Mouse (Mus musculus) lung, postnatal 0 days (tissue): ENCODE measurements around the gene Ccm2. TPM values are rescaled to one million over a fixed set of nuclear protein-coding genes. Genes with fewer than 3 reads are reported as not detected.

ENCODE experiments used
- ATAC-seq: fragments of 200-750 bp; cut with Nextera tagmentation; 2 replicates; pipeline ENCODE4 v1.8.0; 2017; ENCODE audit warnings: moderate library complexity
- DNase-seq: peaks from one replicate; pipeline ENCODE4 v3.0.0-alpha.2; 2016; ENCODE audit warnings: low spot score
- H3K27ac ChIP-seq: fragments of 300-500 bp; sonication (generic); 2 replicates; pipeline ENCODE4 v1.5.1; 2014; ENCODE audit warnings: antibody characterized with exemption, mild to moderate bottlenecking, low read length, mixed read lengths
- H3K27me3 ChIP-seq: fragments of 300-500 bp; sonication (generic); replicated peaks from 2 replicates; pipeline ENCODE4 v1.6.1; 2014; ENCODE audit warnings: low read length, mixed read lengths; ENCODE audit not compliant: insufficient read depth
- H3K36me3 ChIP-seq: fragments of 300-500 bp; sonication (generic); 2 replicates; pipeline ENCODE4 v1.6.1; 2014; ENCODE audit warnings: low read length, mixed read lengths; ENCODE audit not compliant: insufficient read depth
- H3K4me1 ChIP-seq: fragments of 300-500 bp; sonication (generic); 2 replicates; pipeline ENCODE4 v1.6.1; 2014; ENCODE audit warnings: antibody characterized with exemption, low read depth, low read length, mixed read lengths; ENCODE audit not compliant: insufficient read depth
- H3K4me2 ChIP-seq: fragments of 300-500 bp; sonication (generic); replicated peaks from 2 replicates; pipeline ENCODE4 v1.6.1; 2014; ENCODE audit warnings: low read depth, mild to moderate bottlenecking, low read length, moderate library complexity, mixed read lengths
- H3K4me3 ChIP-seq: fragments of 300-500 bp; sonication (generic); 2 replicates; pipeline ENCODE4 v1.5.1; 2014; ENCODE audit warnings: low read depth, low read length
- H3K9ac ChIP-seq: fragments of 300-500 bp; sonication (generic); replicated peaks from 2 replicates; pipeline ENCODE4 v1.6.1; 2014; ENCODE audit warnings: low read depth, mild to moderate bottlenecking
- H3K9me3 ChIP-seq: fragments of 300-500 bp; sonication (generic); 2 replicates; pipeline ENCODE4 v1.6.1; 2016; ENCODE audit warnings: low read length, mixed read lengths
- CTCF ChIP-seq: IDR thresholded peaks from 2 replicates; pipeline ENCODE4 v1.5.1; 2016; ENCODE audit warnings: antibody characterized with exemption, mild to moderate bottlenecking
- EP300 ChIP-seq: IDR thresholded peaks from 2 replicates; pipeline ENCODE4 v1.6.1; 2016; ENCODE audit warnings: antibody characterized with exemption, mild to moderate bottlenecking, control low read depth
- WGBS: fragments of 180-500 bp; shearing (Covaris S2); extraction: QIAGEN DNeasy Blood & Tissue Kit; methylation state at CpG from one replicate; pipeline ENCODE4 v1.1.7; 2014; 5-methylcytosine and 5-hydroxymethylcytosine counted together
- polyA plus RNA-seq: library from polyadenylated mRNA; unstranded; fragments of >200 nt; fragmentation: Nextera tagmentation; extraction: Ambion mirVana; gene quantifications from 2 replicates; pipeline ENCODE4 v1.2.1, GENCODE M21; 2015

Ccm2 gene
- polyA plus RNA-seq, 1 experiment from 2014 or later, result 62.4 TPM

DNA sequence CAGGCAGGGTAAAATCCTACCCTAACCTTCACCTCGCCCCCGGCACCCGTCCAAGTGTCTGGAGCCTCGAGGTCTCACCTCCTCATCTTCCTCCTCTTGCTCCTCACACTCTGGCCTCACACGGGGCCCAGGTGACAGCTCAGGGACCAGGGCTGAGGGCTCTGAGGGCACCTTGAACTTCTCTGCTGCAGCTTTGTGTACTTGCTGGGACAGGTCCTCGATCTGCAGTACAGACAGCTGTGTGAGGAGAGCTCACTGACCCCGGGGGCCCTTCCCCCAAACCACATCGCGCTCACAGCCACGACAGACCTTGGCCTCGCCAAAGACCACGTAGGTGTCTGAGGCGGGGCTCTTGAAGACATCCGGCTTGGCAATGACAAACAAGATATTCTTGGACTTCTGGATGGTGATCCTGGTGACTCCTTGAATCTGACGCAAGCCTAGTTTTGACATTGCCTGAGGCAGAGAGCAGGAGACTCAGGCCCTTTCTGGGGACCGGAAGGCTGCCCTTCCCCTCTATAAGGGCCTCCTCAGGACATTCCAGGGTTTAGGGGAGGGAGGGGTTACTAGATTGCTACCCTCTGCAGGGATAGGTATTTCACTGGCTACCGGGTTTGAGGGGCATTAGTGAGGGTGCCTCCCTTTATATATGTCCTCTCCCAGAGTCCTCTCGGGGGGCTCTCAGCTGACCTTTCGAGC is 51.7 kb downstream of the Ccm2 start:
- TF ChIP-seq CTCF, result no peak
- no peak; the same call in 1 of the 2 replicates for TF ChIP-seq EP300
- H3K36me3 ChIP-seq, result peaks cover 32% of the 10 kb centered on the region
- peaks cover 3% of the 10 kb centered on the region; the same call in 1 of the 2 replicates for H3K4me1 ChIP-seq
- H3K27ac ChIP-seq, result peak overlapping the region; percentile 59; the same call in 1 of the 2 replicates
- 39% methylated on average over 19 of the region's 19 CpGs for WGBS
- no peak overlapping the region for H3K9ac ChIP-seq
- DNase-seq, result peak; percentile 80
- H3K27me3 ChIP-seq, result no peaks in the 10 kb centered on the region
- H3K4me2 ChIP-seq, result 0 out of 2 replicates have a peak overlapping the region, but pooled peaks have one; percentile 6
- H3K4me3 ChIP-seq, result no peak overlapping the region
- peak; percentile 79 for ATAC-seq
- no peaks in the 10 kb centered on the region for H3K9me3 ChIP-seq

GRCm38 (mm10) chr11:6599011-6599681 is 52.5 kb downstream of the Ccm2 start:
- DNase-seq, result no peak
- peaks cover 9% of the 10 kb centered on the region; the same call in 1 of the 2 replicates for H3K4me1 ChIP-seq
- 0 out of 2 replicates have a peak overlapping the region, but pooled peaks have one; percentile 6 for H3K4me2 ChIP-seq
- no peak overlapping the region for H3K4me3 ChIP-seq
- no peak overlapping the region for H3K9ac ChIP-seq
- H3K9me3 ChIP-seq, result no peaks in the 10 kb centered on the region
- H3K27ac ChIP-seq, result no peak overlapping the region
- no peak for ATAC-seq
- no peaks in the 10 kb centered on the region for H3K27me3 ChIP-seq
- H3K36me3 ChIP-seq, result peaks cover 24% of the 10 kb centered on the region
- no peak for TF ChIP-seq EP300
- TF ChIP-seq CTCF, result no peak
- 29% methylated on average over 27 of the region's 27 CpGs for WGBS

DNA sequence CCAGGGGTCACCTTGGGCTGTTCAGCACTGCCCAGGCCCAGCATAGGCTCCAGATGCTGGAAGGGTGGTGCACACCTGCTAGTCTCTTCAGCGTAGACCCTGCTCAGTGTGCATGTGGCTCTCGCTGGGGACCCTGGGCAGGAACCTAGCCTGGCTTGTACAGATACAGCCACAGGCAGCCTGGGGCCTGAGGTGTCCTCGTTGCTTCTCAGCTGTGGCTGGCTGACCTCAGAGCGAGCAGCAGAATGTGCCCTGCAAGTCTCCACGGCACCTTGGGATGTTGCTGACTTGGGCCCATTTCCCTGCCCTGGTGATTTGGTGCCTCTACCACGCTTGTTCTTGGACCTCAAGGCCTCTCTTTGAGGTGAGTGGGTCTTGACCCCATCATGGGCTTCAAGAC is 53.1 kb downstream of the Ccm2 start:
- DNase-seq (no peak), ATAC-seq (no peak)
- Histone ChIP-seq H3K9me3 (no peaks in the 10 kb centered on the region), H3K4me3 (no peak overlapping the region), H3K4me1 (peaks cover 11% of the 10 kb centered on the region; the same call in 1 of the 2 replicates), H3K27me3 (no peaks in the 10 kb centered on the region), H3K4me2 (no peak overlapping the region), H3K9ac (no peak overlapping the region), H3K27ac (no peak overlapping the region), H3K36me3 (peaks cover 20% of the 10 kb centered on the region; the same call in 1 of the 2 replicates)
- WGBS, result 90% methylated on average over 6 of the region's 6 CpGs
- TF ChIP-seq CTCF (no peak), EP300 (no peak)

GRCm38 (mm10) chr11:6600284-6600944 is 53.7 kb downstream of the Ccm2 start:
- H3K9me3 ChIP-seq, result no peaks in the 10 kb centered on the region
- no peak overlapping the region for H3K4me2 ChIP-seq
- ATAC-seq (no peak), DNase-seq (no peak)
- no peak overlapping the region for H3K9ac ChIP-seq
- no peak overlapping the region for H3K4me3 ChIP-seq
- TF ChIP-seq CTCF (no peak), EP300 (no peak)
- peaks cover 14% of the 10 kb centered on the region; the same call in 1 of the 2 replicates for H3K36me3 ChIP-seq
- 82% methylated on average over 8 of the region's 8 CpGs for WGBS
- no peak overlapping the region for H3K27ac ChIP-seq
- H3K4me1 ChIP-seq, result peaks cover 11% of the 10 kb centered on the region; the same call in 1 of the 2 replicates
- no peaks in the 10 kb centered on the region; the same call in 1 of the 2 replicates for H3K27me3 ChIP-seq

- WGBS, result 67% methylated on average over 20 of the region's 20 CpGs
- no peak for TF ChIP-seq CTCF
- TF ChIP-seq EP300, result no peak
- Histone ChIP-seq H3K27ac (no peak overlapping the region), H3K36me3 (0 out of 2 replicates have a peak, but pooled peaks cover under 1% of the 10 kb centered on the region), H3K4me1 (peaks cover 11% of the 10 kb centered on the region; the same call in 1 of the 2 replicates), H3K4me2 (no peak overlapping the region), H3K9ac (no peak overlapping the region), H3K27me3 (peaks cover 4% of the 10 kb centered on the region; the same call in 1 of the 2 replicates), H3K9me3 (no peaks in the 10 kb centered on the region), H3K4me3 (no peak overlapping the region)
- ATAC-seq (no peak), DNase-seq (no peak)
Observed at GRCm38 (mm10) chr11:6601649-6602480, 55.2 kb downstream of the Ccm2 start.
